Mouse (Mus musculus): ENCODE measurements at regions not wholly inside any gene's neighbourhood (a gene's known extent, or its start where the extent isn't known, plus 50 kb on each side); places are given as distances from the start of the nearest gene placed in this dataset.

GRCm38 (mm10) chr3:81279266-81279665, 243.1 kb downstream of the Pdgfc start:
- no peak for DNase-seq (ENCODE audit: low spot score)

GRCm38 (mm10) chr3:81289762-81290161, 253.5 kb downstream of the Pdgfc start:
- DNase-seq (ENCODE audit: low spot score) = no peak

GRCm38 (mm10) chr3:81292404-81292803, 256.2 kb downstream of the Pdgfc start:
- no peak for DNase-seq (ENCODE audit: low spot score)

- DNase-seq (ENCODE audit: low spot score) = no peak
These were observed 257.1 kb downstream of the Pdgfc start for GRCm38 (mm10) chr3:81293186-81293819.

GRCm38 (mm10) chr3:81304017-81304791, 268.0 kb downstream of the Pdgfc start:
- DNase-seq (ENCODE audit: low spot score) = no peak

GRCm38 (mm10) chr3:81305412-81306165, 269.4 kb downstream of the Pdgfc start:
- no peak for DNase-seq (ENCODE audit: low spot score)

GRCm38 (mm10) chr3:81326866-81327265, 290.6 kb downstream of the Pdgfc start:
- DNase-seq (ENCODE audit: low spot score) = no peak

- no peak for DNase-seq (ENCODE audit: low spot score)
These were observed 315.5 kb downstream of the Pdgfc start for GRCm38 (mm10) chr3:81351739-81352138.

GRCm38 (mm10) chr3:81367918-81368317, 331.7 kb downstream of the Pdgfc start:
- no peak for DNase-seq (ENCODE audit: low spot score)

- no peak for DNase-seq (ENCODE audit: low spot score)
These were observed 332.4 kb downstream of the Pdgfc start for GRCm38 (mm10) chr3:81368642-81369041.

- no peak for DNase-seq (ENCODE audit: low spot score)
These were observed 333.5 kb downstream of the Pdgfc start for GRCm38 (mm10) chr3:81369742-81370141.

GRCm38 (mm10) chr3:81375990-81376389, 339.8 kb downstream of the Pdgfc start:
- DNase-seq (ENCODE audit: low spot score) = no peak

GRCm38 (mm10) chr3:81377466-81377865, 341.2 kb downstream of the Pdgfc start:
- DNase-seq (ENCODE audit: low spot score) = no peak

- DNase-seq (ENCODE audit: low spot score) = no peak
These were observed 343.1 kb downstream of the Pdgfc start for GRCm38 (mm10) chr3:81379362-81379761.

GRCm38 (mm10) chr3:81386931-81387330, 350.7 kb downstream of the Pdgfc start:
- no peak for DNase-seq (ENCODE audit: low spot score)

GRCm38 (mm10) chr3:81387634-81388033, 351.4 kb downstream of the Pdgfc start:
- DNase-seq (ENCODE audit: low spot score) = no peak

GRCm38 (mm10) chr3:81397212-81397611, 361.0 kb downstream of the Pdgfc start:
- no peak for DNase-seq (ENCODE audit: low spot score)

- DNase-seq (ENCODE audit: low spot score) = no peak
These were observed 364.8 kb downstream of the Pdgfc start for GRCm38 (mm10) chr3:81401028-81401427.

GRCm38 (mm10) chr3:81408914-81409313, 372.7 kb downstream of the Pdgfc start:
- DNase-seq (ENCODE audit: low spot score) = peak; percentile 48

- no peak for DNase-seq (ENCODE audit: low spot score)
These were observed 385.7 kb downstream of the Pdgfc start for GRCm38 (mm10) chr3:81421875-81422274.

- DNase-seq (ENCODE audit: low spot score) = no peak
These were observed 390.5 kb downstream of the Pdgfc start for GRCm38 (mm10) chr3:81426765-81427164.
